Mouse (Mus musculus) small intestine, adult 2 months (tissue): ENCODE data around the gene Mus81. TPM values are rescaled to one million over a fixed set of nuclear protein-coding genes. Genes with fewer than 3 reads are reported as not detected.

Experiments
- H3K27ac ChIP-seq: fragments of 200-500 bp; 2 replicates; pipeline ENCODE4 v1.5.1; 2012; ENCODE audit warnings: low read depth, low read length, control low read depth, inconsistent platforms; ENCODE audit not compliant: insufficient read depth
- H3K27me3 ChIP-seq: fragments of 200-500 bp; 2 replicates; pipeline ENCODE4 v1.6.1; 2012; ENCODE audit warnings: mild to moderate bottlenecking, moderate library complexity, low read length, inconsistent platforms; ENCODE audit not compliant: control insufficient read depth, insufficient read depth
- H3K36me3 ChIP-seq: fragments of 200-500 bp; 2 replicates; pipeline ENCODE4 v1.6.1; 2012; ENCODE audit warnings: mild to moderate bottlenecking, low read length, control low read depth, inconsistent platforms; ENCODE audit not compliant: control insufficient read depth, insufficient read depth
- H3K4me1 ChIP-seq: fragments of 200-500 bp; 2 replicates; pipeline ENCODE4 v1.6.1; 2012; ENCODE audit warnings: low read length, inconsistent platforms, mixed read lengths; ENCODE audit not compliant: control insufficient read depth, insufficient read depth, insufficient read length
- H3K4me3 ChIP-seq: fragments of 200-500 bp; 2 replicates; pipeline ENCODE4 v1.5.1; 2012; ENCODE audit warnings: low read depth, mild to moderate bottlenecking, control low read depth, inconsistent platforms, low read length, moderate library complexity
- CTCF ChIP-seq: fragments of 200-500 bp; IDR thresholded peaks from 2 replicates; pipeline ENCODE4 v1.5.1; 2012; ENCODE audit warnings: low read depth, mild to moderate bottlenecking, control low read depth, inconsistent platforms, low read length, moderate library complexity, mixed read lengths; ENCODE audit not compliant: insufficient replicate concordance, insufficient read length; ENCODE audit errors: extremely low read depth
- POLR2A ChIP-seq: fragments of 200-500 bp; IDR thresholded peaks from 2 replicates; pipeline ENCODE4 v1.6.1; 2012; ENCODE audit warnings: low read depth, mild to moderate bottlenecking, control low read depth, inconsistent platforms, low read length, moderate library complexity
- WGBS: fragments of 180-500 bp; shearing (Covaris S2); methylation state at CpG from one replicate; pipeline ENCODE4 v1.1.7; 2018; 5-methylcytosine and 5-hydroxymethylcytosine counted together
- polyA plus RNA-seq: library from polyadenylated mRNA; depleted of rRNA; stranded (reverse); fragments of >200 nt; gene quantifications from 2 replicates; pipeline ENCODE4 v1.2.3, GENCODE M21; 2012

Mus81 gene
- polyA plus RNA-seq, 1 experiment = 29.1 TPM

- Histone ChIP-seq H3K27ac (no peak overlapping the region), H3K36me3 (no peaks in the 10 kb centered on the region), H3K27me3 (no peaks in the 10 kb centered on the region), H3K4me1 (peaks cover 5% of the 10 kb centered on the region; the same call in 1 of the 2 replicates), H3K4me3 (peak overlapping the region; percentile 50)
- TF ChIP-seq CTCF (no peak), POLR2A (no peak)
- WGBS = 57% methylated on average over 13 of the region's 13 CpGs
Measured at GRCm38 (mm10) chr19:5475069-5475714, 13.0 kb downstream of the Mus81 start.

GRCm38 (mm10) chr19:5474281-5475068 is 13.7 kb downstream of the Mus81 start:
- peak overlapping the region; percentile 50 for H3K4me3 ChIP-seq
- H3K4me1 ChIP-seq = peaks cover 5% of the 10 kb centered on the region; the same call in 1 of the 2 replicates
- H3K36me3 ChIP-seq = no peaks in the 10 kb centered on the region
- H3K27me3 ChIP-seq = no peaks in the 10 kb centered on the region
- 3% methylated on average over 67 of the region's 68 CpGs for WGBS
- H3K27ac ChIP-seq = no peak overlapping the region
- TF ChIP-seq CTCF = no peak
- no peak for TF ChIP-seq POLR2A

GRCm38 (mm10) chr19:5473720-5474119 is 14.5 kb downstream of the Mus81 start, which contains the start of gene Efemp2:
Gene Efemp2 (plus strand): TSS chr19:5473954.
- WGBS = 3% methylated on average over 22 of the region's 22 CpGs
- Histone ChIP-seq H3K4me1 (peaks cover 5% of the 10 kb centered on the region; the same call in 1 of the 2 replicates), H3K4me3 (peak within 1 kb of the TSS; percentile 50), H3K27me3 (no peaks in the 10 kb centered on the region), H3K27ac (peak within 1 kb of the TSS; percentile 25; the same call in 1 of the 2 replicates), H3K36me3 (no peaks in the 10 kb centered on the region)
- TF ChIP-seq CTCF = no peak
- no peak for TF ChIP-seq POLR2A

GRCm38 (mm10) chr19:5472857-5473256 is 15.3 kb downstream of the Mus81 start:
- H3K36me3 ChIP-seq = 0 out of 2 replicates have a peak, but pooled peaks cover 1% of the 10 kb centered on the region
- peaks cover 5% of the 10 kb centered on the region; the same call in 1 of the 2 replicates for H3K4me1 ChIP-seq
- TF ChIP-seq POLR2A (no peak), CTCF (no peak)
- no peak overlapping the region for H3K4me3 ChIP-seq
- no peak overlapping the region for H3K27ac ChIP-seq
- no peaks in the 10 kb centered on the region for H3K27me3 ChIP-seq
- WGBS = 71% methylated on average over 3 of the region's 3 CpGs

- H3K27me3 ChIP-seq = no peaks in the 10 kb centered on the region
- no peak overlapping the region for H3K27ac ChIP-seq
- TF ChIP-seq POLR2A = no peak
- no peak for TF ChIP-seq CTCF
- no peak overlapping the region for H3K4me3 ChIP-seq
- peaks cover 7% of the 10 kb centered on the region; the same call in 1 of the 2 replicates for H3K36me3 ChIP-seq
- 60% methylated on average over 5 of the region's 5 CpGs for WGBS
- peaks cover 5% of the 10 kb centered on the region; the same call in 1 of the 2 replicates for H3K4me1 ChIP-seq
Measured at GRCm38 (mm10) chr19:5471846-5472245, 16.4 kb downstream of the Mus81 start.

GRCm38 (mm10) chr19:5468374-5468773 is 19.8 kb downstream of the Mus81 start, which contains the start of gene Ctsw:
Gene Ctsw (minus strand): TSS chr19:5468507.
- peak within 1 kb of the TSS; percentile 46 for H3K27ac ChIP-seq
- H3K27me3 ChIP-seq = no peaks in the 10 kb centered on the region
- peak within 1 kb of the TSS; percentile 36 for H3K4me3 ChIP-seq
- TF ChIP-seq POLR2A (no peak), CTCF (no peak)
- 41% methylated on average over 5 of the region's 5 CpGs for WGBS
- H3K4me1 ChIP-seq = 0 out of 2 replicates have a peak, but pooled peaks cover under 1% of the 10 kb centered on the region
- H3K36me3 ChIP-seq = peaks cover 38% of the 10 kb centered on the region

GRCm38 (mm10) chr19:5466916-5467500 is 21.2 kb downstream of the Mus81 start:
- TF ChIP-seq CTCF (no peak), POLR2A (no peak)
- Histone ChIP-seq H3K36me3 (peaks cover 47% of the 10 kb centered on the region), H3K4me1 (no peaks in the 10 kb centered on the region), H3K27me3 (no peaks in the 10 kb centered on the region), H3K4me3 (no peak overlapping the region), H3K27ac (no peak overlapping the region)
- WGBS = 79% methylated on average over 6 of the region's 6 CpGs
